Mouse (Mus musculus) embryonic fibroblast, embryonic 13.5 days (primary cell): ENCODE data around the gene Ccr8.

Source experiments
- CTCF ChIP-seq: IDR thresholded peaks from 2 replicates; pipeline ENCODE4 v1.5.1; 2011; ENCODE audit warnings: mild to moderate bottlenecking, control low read depth, low read length, moderate library complexity, borderline replicate concordance; ENCODE audit not compliant: insufficient read depth
- POLR2A ChIP-seq: IDR thresholded peaks from 2 replicates; pipeline ENCODE4 v1.6.1; 2011; ENCODE audit warnings: low read depth, mild to moderate bottlenecking, control low read depth, low read length, moderate library complexity

GRCm38 (mm10) chr9:120048495-120048894 lies 43.4 kb upstream of the Ccr8 start:
- TF ChIP-seq CTCF: no peak
- TF ChIP-seq POLR2A: no peak
